Mouse (Mus musculus): Measurements from ENCODE around the gene Gm20388.

Gm20388 gene

GRCm38 (mm10) chr8:122349357-122350297 lies 2439.0 kb downstream of the Gm20388 start:
- DNase-seq: no peak

- DNase-seq: no peak
Measured at GRCm38 (mm10) chr8:122350309-122351089, 2439.9 kb downstream of the Gm20388 start.

- peak; percentile 64 for DNase-seq
Measured at GRCm38 (mm10) chr8:122354157-122354556, 2443.5 kb downstream of the Gm20388 start.

DNA sequence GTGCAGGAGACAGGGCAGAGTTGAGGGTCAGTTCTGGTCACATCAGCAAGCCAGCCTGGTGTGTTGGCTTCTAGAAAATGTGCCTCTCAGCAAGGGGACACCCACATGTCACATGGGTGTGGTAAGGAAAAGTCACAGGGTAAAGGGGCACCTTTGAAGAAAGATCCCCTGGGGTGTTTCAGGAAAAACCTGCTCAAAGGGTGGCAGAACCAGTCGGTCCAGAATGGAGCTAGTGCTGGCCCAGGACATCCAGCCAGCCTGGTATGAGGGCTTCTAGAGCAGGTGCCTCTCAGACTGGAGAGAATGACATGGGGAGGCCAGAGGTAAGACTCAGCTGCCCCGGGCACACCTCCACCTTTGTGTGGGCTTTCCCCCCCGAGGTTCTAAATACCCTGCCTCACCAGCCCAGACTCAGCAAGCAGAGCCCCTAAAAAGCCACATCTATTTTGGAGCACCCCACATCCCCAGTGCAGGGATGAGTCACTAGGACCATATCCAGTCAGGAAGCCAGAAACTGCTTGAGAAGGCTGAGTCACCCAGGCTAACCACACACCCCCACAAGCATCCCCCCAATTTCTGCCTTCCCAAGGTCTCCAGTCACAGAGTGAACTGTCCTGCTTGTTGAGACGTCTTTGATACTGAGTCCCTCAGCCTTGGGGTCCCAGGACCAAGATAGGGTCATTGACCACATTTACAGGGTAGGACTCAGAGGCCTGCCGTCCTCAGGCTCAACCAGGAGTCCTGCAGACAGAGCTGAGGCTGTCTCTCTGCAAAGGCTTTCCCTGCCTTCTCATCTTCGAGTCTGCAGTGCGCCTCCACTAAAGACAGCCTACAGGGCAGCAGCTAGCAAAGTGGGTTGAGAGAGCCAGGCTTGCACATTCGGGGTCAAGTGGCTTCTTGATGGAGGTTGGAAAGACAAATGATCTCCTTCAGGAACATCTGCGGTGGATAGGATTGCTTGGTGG lies 2445.3 kb downstream of the Gm20388 start:
- DNase-seq: no peak

DNA sequence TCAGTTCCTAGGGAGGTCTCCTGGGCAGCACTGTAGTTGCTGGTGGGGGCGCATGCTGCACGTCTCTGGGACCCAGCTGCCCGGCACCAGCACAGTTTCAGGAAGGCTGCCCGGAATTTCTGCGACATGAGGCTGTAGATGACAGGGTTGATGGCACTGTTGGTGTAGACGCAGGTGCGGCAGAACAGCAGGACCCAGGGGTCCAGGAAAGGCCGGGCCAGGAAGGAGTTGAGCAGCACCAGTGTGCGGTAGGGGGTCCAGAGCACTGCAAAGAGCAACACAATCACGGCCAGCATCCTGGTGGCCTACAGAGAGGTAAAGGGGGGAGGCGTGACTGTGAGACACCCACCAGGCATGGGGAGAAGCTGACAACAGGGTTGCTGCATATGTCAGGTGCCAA lies 2446.6 kb downstream of the Gm20388 start:
- no peak for DNase-seq

DNA sequence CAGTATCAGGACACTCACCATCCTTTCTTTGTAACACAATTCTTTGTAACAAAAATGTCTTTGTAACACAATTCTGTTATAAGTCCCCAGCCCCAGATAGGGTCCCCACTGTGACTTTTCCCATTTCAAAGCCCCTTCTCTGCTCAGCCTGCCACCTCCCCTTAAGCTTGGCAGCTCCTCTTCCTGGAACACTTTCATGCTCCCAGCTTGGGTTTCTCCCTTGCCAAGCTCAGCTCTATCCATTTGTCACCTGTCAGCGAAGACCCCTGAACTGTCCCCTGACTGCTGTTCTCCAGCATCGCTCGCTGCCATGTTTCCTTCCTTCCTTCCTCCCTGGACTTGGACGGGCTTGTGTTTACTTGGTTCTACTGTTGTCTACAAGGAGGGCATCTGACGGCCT lies 2447.0 kb downstream of the Gm20388 start:
- no peak for DNase-seq

DNA sequence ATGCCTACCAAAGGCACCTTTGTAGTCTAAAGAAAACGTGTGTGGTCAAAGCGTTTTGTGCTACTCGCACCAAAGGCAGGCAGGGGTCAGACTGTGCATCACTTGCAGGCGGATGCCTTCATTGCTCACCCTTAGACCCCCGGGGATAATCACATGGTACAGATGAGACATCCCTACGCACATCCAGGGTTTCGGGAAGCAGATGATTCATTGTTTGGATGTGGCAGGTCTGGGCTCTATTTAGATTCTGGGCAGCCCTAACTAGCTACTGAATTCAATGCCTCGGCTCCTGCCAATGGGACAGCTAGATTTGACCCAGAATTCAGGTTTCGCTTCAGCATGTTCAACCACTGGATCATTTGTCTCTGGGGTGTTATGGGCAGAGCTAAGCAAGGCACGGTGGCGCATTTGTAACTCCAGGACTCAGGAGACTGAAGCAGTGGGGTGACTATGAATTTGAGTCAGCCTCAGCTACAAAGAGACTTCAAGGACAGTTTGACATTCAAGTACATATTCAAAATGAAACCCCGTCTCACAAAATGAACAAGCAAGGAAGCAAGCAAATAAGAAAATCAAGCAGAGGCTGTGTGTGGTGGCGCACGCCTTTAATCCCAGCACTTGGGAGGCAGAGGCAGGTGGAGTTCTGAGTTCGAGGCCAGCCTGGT lies 2448.6 kb downstream of the Gm20388 start:
- no peak for DNase-seq

GRCm38 (mm10) chr8:122360696-122361416 lies 2450.2 kb downstream of the Gm20388 start, which contains the start of gene Trhr2:
Gene Trhr2 (minus strand): TSS chr8:122360746.
- no peak for DNase-seq

- no peak for DNase-seq
Measured at GRCm38 (mm10) chr8:122362271-122362670, 2451.6 kb downstream of the Gm20388 start.

GRCm38 (mm10) chr8:122362967-122363366 lies 2452.3 kb downstream of the Gm20388 start:
- no peak for DNase-seq

GRCm38 (mm10) chr8:122368494-122368893 lies 2457.9 kb downstream of the Gm20388 start:
- no peak for DNase-seq

DNA sequence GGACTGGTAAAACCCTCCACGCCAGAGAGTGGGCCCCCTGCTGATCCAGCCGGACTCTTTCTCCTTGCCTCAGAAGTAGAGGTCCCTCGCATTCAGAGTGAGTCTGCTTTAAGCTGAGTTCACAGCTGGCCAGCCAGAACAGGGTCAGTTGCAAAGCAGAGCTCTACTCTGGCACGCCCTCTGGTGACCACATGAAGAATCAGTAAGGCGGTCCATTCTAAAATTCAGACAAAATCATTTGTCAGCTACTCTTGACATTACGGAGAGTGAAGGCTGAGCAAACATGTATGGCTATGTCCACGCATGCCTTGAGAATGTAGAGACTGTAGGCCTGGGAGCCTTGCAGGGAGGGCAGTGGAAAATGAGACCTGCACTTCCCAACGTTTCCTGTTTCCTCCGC lies 2459.0 kb downstream of the Gm20388 start:
- peak; percentile 88 for DNase-seq

- no peak for DNase-seq
Measured at GRCm38 (mm10) chr8:122371706-122372105, 2461.1 kb downstream of the Gm20388 start.

- no peak for DNase-seq
Measured at GRCm38 (mm10) chr8:122375320-122375719, 2464.7 kb downstream of the Gm20388 start.

GRCm38 (mm10) chr8:122375751-122376364 lies 2465.2 kb downstream of the Gm20388 start:
- DNase-seq: no peak

- peak; percentile 99 for DNase-seq
Measured at GRCm38 (mm10) chr8:122376365-122377231, 2466.0 kb downstream of the Gm20388 start, which contains the start of gene Zc3h18. Gene Zc3h18 (plus strand): TSS chr8:122376609.

GRCm38 (mm10) chr8:122383039-122383438 lies 2472.4 kb downstream of the Gm20388 start:
- DNase-seq: no peak

GRCm38 (mm10) chr8:122389357-122389756 lies 2478.7 kb downstream of the Gm20388 start:
- no peak for DNase-seq

- no peak for DNase-seq
Measured at GRCm38 (mm10) chr8:122390758-122391157, 2480.1 kb downstream of the Gm20388 start.

GRCm38 (mm10) chr8:122393717-122394116 lies 2483.1 kb downstream of the Gm20388 start:
- no peak for DNase-seq
